Mouse (Mus musculus) cerebellum, adult 9-10 months (tissue): ENCODE results near the gene Ccdc169.

Source experiments
- DNase-seq: peaks from one replicate; pipeline ENCODE4 v3.0.0; 2022

The Ccdc169 gene

GRCm38 (mm10) chr3:55137039-55137438 is at the start of gene Ccdc169:
Ccdc169 (plus strand) TSS chr3:55137339.
- DNase-seq: no peak

DNA sequence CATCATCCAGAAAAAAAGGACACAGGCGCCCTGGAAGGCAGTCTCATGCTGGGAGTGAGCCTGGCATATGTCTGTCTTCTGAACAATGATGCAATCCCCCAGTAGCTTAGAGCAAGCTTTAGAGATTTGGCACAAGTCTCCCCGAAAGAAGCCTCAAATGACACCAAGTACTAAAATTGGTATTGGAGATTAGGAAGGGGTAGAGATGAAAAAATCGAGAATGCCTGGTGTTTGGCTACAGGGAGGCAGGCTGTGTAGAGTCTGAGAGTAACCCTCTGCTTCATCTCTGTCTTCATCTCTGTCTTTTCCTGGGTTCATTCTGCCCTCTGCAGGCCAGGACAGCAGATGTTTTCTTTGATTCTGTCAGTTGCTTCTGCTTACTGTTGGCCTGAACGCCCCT is 49.8 kb upstream of the Ccdc169 start:
- peak; percentile 30 for DNase-seq

DNA sequence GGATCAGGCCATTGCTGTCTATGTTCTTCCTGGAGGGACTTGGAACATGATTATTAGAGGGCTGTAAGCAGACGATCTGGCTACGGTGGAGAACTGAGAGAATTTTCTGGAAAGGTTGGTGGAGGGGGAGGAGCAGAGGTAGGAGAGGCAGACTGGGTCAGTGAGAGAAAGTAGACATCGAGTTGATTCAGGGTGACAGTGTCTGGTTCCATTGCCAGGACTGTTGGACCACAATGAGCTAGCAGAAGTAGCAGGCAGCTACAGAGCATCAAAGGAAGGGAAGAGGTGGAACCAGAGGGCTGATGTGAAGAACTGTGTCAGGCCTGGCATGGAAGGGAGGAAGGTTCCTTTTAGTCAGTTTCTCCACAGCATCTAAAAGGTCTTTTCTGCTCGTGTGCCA is 48.8 kb upstream of the Ccdc169 start:
- no peak for DNase-seq

DNA sequence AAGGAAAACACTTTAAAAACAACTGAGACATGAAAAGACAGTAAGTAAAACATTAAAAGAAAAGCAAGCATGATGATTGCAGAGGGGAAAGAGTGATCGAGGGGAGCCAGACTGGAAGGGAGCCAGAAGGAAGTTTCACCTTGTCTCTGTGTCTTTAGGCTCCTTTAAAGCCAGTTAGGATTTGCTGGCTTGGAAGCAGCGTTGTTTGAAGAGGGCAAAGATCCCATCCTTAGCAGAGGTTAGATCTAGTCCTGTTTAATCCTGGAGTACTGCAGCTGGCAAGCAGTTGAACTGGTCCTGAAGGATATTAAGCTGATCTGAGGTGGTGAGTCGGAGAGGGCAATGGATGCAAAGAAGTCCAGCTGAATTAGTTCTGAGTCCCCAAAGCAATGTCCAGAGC is 48.3 kb upstream of the Ccdc169 start:
- no peak for DNase-seq

- DNase-seq: no peak
Measured at GRCm38 (mm10) chr3:55089291-55089690, 47.8 kb upstream of the Ccdc169 start.

DNA sequence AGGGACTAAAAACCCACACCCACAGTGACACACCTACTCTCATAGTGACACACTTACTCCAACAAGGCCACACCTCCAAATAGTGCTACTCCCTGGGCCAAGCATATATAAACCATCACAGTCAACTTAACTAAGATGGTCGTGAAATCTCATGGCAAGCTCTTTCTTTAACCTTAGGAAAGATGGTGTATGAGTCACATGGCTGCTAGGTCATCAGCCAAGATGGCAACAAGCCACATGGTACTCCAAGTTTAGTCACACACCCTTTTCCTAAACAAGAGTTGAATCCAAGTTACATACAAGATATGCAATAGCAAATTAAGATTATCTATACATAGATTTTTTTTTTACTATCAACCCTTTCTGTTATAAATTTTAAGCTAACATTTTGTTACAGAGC is 44.0 kb upstream of the Ccdc169 start:
- DNase-seq: no peak

- DNase-seq: peak; percentile 29
Measured at GRCm38 (mm10) chr3:55095968-55096654, 41.0 kb upstream of the Ccdc169 start.

DNA sequence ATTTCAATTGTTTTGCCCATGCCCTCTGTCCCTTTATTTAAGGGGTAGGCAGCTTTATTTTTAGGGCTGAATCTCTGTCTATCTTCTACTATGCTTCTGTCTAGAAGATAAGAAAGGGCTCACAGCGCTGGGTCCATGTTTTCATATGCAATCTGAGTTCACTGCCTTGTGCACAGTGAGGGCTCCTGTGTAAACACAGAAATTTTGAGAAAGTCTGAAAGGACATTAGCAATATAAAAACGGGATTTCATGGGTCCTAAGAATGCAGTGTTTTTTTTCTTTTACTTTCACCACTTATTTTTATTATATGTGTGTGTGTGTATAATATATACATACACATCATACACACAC is 40.5 kb upstream of the Ccdc169 start:
- no peak for DNase-seq

- DNase-seq: no peak
Measured at GRCm38 (mm10) chr3:55097186-55097585, 40.0 kb upstream of the Ccdc169 start.

DNA sequence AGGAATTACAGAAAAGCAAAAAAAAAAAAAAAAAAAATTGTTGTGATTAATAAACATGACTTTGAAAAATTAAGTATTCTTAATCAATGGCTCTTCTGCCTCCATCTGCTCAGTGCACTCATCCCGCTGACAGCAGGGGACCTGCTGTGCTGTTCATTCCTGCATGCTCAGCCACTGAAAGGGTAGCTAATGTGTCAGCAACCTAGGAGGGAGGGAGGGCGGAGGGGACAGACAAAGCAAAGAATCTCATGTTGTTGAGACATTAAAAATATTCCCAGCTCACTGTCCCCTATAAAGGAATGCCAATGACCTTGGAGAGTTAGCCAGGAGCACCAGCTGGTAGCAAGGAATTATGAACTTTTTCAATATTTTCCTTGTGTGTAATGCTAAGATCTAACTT is 39.1 kb upstream of the Ccdc169 start:
- no peak for DNase-seq

GRCm38 (mm10) chr3:55098990-55099389 is 38.1 kb upstream of the Ccdc169 start:
- DNase-seq: no peak

GRCm38 (mm10) chr3:55101092-55101491 is 36.0 kb upstream of the Ccdc169 start:
- DNase-seq: no peak

- no peak for DNase-seq
Measured at GRCm38 (mm10) chr3:55105372-55106023, 31.6 kb upstream of the Ccdc169 start.

DNA sequence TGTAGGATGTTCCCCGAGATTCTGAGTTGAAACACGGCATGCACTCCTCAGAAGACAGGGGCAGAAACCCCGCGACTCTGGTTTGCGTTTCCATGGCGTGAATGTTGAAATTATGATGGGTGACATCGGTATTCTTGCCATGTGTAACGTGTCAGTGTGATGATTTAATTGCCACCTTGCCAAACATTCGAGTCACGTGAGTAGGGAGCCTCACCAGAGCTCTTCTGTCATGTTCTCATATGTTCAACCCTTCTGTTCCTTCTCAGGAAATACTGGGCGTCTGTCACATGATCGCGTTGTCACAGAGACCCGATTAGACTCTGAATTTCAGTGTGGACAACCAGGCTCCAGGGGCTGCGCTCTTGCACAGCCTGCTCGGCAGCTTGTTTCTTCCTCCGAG is 31.1 kb upstream of the Ccdc169 start:
- no peak for DNase-seq

- DNase-seq: no peak
Measured at GRCm38 (mm10) chr3:55109097-55109496, 28.0 kb upstream of the Ccdc169 start.

GRCm38 (mm10) chr3:55111935-55112709 is 25.0 kb upstream of the Ccdc169 start, which contains the start of gene Spg20:
Spg20 (plus strand) TSS chr3:55112108.
- peak; percentile 98 for DNase-seq

- no peak for DNase-seq
Measured at GRCm38 (mm10) chr3:55112710-55113415, 24.3 kb upstream of the Ccdc169 start.

DNA sequence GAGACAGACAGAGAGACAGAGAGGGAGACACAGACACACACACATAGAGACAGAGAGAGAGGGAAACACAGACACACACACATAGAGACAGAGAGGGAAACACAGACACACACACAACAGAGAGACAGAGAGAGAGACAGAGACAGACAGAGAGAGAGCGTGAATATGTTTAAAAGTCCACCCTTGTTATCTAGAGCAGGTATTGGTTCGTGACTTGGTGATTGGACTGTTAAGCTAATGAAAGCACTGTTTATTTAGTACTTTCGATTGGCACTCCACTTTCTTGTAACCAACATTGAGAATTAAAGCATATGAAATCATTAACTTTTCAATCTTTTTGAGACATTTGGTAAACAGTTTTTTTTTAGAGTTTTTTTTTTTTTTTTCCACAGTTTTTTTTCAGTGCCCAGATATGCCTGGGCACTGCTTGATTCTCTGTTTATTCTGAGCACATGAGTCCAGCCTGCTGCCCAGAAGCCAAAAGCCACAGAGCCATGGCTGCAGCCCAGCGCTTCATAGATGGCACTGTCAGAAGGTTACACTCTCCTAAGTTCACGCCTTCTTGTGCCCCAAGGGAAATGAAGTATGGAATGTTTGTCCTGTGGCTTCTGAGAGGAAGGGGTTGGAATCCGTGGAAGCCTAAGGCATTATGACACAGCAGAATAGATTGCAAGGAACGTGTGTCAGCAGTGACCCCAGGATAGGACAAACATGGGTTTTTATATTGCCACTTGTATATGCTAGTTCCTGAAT is 22.6 kb upstream of the Ccdc169 start:
- no peak for DNase-seq

DNA sequence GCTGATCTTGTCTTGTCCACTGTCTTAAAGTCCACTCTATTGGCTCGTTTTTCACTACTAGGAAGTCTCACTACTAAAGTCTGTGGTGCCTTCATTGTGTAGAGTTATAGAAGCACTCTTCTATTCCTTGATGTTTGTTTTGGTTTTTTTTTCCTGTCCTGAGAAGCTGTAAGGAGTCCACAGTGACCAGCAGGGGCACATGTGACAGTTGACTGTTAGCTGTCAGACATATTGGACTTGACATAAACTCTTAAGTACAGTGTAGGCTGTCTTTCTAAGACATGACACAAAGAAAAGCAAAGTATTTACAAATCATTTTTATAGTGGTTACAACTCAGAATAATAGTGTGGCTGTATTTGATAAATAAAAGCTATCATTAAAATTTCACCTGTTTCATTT is 22.1 kb upstream of the Ccdc169 start:
- DNase-seq: no peak

DNA sequence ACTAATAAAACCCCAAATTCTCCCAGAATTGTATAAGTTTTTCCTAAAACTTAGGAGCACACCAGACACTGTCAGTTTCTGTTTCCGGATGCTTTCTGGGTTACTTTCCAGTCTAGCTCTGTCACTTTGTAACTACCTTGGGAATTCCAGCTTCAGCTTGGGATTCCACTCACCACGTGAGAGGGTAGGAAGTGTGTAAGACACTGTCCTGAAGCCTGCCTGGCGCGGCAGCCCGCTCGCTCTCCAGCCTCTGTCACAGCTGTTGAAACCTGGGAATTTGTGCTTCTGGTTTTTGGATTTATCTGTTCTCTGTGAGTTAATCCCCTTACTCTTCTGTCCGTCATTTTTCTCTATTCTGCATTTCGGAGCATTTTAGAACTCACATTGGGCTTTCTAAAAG is 21.1 kb upstream of the Ccdc169 start:
- DNase-seq: no peak

GRCm38 (mm10) chr3:55119275-55119898 is 17.8 kb upstream of the Ccdc169 start:
- no peak for DNase-seq

- no peak for DNase-seq
Measured at GRCm38 (mm10) chr3:55122336-55122870, 14.7 kb upstream of the Ccdc169 start.
